Mouse (Mus musculus): ENCODE results near the gene Ripk3.
A peak's percentile ranks its signal among the peaks of the same experiment; 100 is the strongest.

Ripk3 gene

DNA sequence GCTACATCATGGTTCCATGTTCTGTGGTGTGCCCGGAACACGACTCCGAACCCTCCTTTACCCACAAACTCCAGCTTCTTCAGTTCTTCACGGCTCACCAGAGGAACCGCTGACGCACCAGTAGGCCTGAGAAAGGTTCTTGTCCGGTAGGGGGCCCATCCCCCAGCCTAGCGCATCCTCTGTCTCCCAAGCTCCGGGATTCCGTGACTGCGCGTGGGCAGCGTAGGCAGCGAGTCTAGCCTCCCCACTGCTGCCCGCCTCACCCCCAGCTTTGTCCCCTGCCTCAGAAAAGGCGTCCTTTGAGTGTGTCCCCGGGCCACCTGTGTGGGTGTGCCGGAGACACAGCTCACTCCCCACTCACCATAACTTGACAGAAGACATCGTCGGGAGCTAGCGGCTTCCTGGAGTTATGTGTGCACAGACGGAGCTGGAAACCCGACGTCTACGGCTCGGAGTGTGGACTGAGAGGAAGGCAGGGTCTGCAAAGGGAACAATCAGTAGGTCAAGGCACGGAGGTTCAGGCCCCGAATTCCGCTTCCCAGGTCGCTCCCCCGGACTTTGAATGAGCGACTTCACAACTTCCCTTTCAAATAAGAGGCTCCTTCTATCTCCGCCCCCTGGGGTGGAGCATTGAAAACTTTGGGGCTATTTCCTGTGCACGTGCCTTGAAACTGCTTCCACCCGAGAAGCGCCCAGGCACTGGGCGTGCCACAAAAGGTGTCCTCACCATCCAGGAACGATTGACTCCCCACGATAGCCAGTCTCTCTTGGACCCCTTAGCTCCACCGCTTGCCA, at the start of gene Ripk3:
Gene Ripk3 (minus strand): TSS at position 610 of the 795 bp plus-strand sequence.
- DNase-seq = peak; percentile 74

- no peak for DNase-seq
These were observed 49.6 kb upstream of the Ripk3 start for GRCm38 (mm10) chr14:55838312-55838711.

- DNase-seq = no peak
These were observed 46.3 kb upstream of the Ripk3 start for GRCm38 (mm10) chr14:55834808-55835533.

DNA sequence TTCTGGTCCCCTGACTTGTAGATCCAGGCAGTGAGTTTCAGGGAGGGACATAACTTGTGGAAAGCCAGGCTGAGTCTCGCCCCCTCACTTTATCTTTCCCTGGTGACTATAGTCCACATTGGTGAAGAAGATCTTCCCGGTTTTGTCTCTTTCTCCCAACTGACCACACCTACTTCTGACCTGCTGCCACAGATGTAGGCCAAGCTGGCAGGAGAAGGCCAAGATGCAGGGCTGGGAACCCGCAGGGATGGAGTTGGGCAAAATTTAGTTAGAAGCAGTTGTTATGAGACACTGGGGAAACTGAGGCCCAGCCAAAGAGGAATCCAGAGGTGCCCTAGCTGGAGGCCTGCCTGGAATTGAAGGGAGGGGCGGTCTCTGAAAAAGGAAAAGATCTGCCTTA, 44.5 kb upstream of the Ripk3 start:
- no peak for DNase-seq

GRCm38 (mm10) chr14:55830331-55830730, 41.7 kb upstream of the Ripk3 start:
- no peak for DNase-seq

DNA sequence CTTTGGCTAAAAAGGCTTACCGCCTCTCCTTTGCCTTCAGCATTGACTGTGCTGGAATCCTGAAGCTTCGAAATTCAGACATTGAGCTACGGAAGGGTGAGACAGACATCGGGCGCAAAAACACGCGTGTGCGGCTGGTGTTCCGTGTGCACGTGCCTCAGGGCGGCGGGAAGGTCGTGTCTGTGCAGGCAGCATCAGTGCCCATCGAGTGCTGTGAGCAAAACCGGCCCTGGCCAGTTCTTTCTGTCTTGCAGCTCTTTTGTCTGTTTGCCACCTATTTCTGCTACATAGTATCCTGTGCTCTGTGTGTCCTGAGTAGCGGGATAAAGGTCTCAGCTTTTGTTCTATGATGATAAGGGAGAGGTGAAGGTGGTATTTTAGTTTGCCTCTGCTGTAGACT, 41.2 kb upstream of the Ripk3 start:
- DNase-seq = no peak

- no peak for DNase-seq
These were observed 40.1 kb upstream of the Ripk3 start for GRCm38 (mm10) chr14:55828716-55829263.

DNA sequence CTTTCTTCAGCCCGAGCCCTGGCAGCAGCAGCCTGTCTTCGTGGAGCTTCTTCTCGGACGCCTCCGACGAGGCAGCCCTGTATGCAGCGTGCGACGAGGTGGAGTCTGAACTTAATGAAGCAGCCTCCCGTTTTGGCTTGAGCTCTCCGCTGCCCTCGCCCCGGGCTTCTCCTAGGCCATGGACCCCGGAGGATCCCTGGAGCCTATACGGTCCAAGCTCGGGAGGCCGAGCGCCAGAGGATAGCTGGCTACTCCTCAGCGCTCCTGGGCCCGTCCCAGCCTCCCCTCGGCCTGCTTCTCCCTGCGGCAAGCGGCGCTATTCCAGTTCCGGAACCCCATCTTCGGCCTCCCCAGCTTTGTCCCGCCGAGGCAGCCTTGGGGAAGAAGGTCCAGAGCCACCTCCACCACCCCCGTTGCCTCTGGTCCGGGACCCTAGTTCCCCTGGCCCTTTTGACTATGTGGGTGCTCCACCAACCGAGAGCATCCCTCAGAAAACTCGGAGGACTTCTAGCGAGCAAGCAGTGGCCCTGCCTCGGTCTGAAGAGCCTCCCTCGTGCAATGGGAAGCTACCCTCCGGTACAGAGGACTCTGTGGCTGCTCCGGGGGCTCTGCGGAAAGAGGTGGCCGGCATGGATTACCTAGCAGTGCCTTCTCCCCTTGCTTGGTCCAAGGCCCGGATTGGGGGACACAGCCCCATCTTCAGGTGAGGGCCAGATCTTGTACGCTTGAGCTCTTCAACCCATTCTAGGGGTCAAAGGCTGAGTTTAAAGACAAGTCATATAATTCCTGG, 38.1 kb upstream of the Ripk3 start:
- no peak for DNase-seq

DNA sequence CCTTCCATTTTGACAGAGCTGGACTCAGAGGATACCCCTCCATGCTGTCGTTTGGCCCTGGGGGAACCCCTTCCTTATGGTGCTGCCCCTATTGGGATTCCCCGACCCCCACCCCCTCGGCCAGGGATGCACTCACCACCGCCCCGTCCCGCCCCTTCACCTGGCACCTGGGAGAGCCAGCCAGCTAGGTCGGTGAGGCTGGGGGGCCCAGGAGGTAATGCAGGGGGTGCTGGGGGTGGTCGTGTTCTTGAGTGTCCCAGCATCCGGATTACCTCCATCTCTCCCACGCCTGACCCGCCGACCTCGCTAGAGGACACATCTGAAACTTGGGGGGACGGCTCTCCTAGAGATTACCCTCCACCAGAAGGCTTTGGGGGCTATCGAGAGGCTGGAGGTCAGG, 37.5 kb upstream of the Ripk3 start:
- DNase-seq = no peak

- DNase-seq = peak; percentile 34
These were observed 36.8 kb upstream of the Ripk3 start for GRCm38 (mm10) chr14:55825216-55826051.

- DNase-seq = peak; percentile 59
These were observed 36.0 kb upstream of the Ripk3 start for GRCm38 (mm10) chr14:55824481-55825215.

DNA sequence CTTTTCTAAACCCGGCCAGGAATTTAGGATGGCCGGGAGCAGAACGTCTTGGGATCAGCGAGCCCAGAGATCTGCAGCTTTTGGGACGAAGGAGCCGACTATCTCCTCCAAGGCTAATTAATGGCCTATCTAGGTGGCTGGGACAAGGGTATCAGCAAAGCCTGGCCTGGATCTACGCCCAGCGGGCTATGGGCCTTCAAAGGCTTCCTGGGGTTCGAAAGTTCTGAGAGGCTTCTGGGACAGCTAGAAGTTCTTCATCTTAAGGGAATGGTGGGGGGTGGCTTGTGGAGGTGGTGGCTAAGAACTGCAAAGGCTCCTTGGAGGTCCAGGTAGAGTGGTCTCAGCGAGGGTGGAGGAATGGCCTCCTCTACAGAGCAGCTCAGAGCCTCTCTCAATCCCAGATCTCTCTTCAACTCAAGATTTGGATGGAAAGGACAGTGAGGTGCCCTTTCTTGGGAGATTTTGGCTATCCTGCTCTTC, 35.4 kb upstream of the Ripk3 start:
- DNase-seq = no peak

GRCm38 (mm10) chr14:55822991-55823762, 34.5 kb upstream of the Ripk3 start, which contains the start of gene Nfatc4:
TSS of gene Nfatc4 (plus strand) at chr14:55823144.
- DNase-seq = peak; percentile 76

- DNase-seq = peak; percentile 78
These were observed 33.8 kb upstream of the Ripk3 start for GRCm38 (mm10) chr14:55822435-55822990.

DNA sequence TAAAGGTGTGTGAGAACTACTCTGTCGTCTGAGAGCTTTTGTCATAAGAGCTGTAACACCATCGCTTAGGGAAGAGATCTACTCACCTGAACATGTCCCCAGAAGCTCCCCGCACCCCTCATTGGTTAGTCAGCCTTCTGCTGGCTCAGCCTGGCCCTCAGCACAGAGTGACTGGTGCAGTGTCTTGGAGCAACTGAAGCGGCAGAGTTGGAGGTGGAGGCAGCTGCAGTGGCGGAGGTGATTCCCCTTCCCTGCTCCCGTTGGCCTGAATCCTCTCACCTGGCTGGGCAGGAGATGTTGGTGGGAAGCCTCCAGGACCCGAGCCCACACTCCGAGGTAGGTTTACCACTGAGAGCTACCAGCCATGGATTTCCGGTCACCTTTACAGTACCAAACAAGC, 31.9 kb upstream of the Ripk3 start:
- DNase-seq = no peak

DNA sequence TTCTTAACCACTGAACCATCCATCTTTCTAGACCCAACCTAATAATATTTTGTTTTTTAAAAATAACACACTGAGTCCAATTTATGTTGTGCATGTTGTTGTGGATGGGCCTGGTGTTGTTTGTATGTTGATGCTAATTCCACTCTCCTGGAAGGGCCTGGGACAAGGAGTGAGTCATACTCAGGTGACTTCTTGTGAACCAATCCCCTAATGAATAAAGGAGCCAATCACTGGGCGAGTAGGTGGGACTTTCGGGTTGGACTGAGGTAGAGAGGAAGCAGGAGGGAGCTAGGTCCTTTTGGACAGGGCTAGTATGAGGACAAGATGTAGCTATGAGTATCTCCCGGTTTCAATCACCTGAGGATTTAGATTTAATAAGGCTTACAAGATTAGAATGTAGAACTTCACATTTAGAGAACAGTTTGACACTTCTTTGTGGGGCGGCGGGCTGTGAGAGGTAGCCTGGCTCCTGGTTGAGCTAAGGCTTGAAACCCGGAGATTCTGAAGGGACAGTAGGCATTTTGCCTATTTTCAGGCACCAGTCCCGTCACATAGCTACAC, 31.3 kb upstream of the Ripk3 start:
- no peak for DNase-seq

DNA sequence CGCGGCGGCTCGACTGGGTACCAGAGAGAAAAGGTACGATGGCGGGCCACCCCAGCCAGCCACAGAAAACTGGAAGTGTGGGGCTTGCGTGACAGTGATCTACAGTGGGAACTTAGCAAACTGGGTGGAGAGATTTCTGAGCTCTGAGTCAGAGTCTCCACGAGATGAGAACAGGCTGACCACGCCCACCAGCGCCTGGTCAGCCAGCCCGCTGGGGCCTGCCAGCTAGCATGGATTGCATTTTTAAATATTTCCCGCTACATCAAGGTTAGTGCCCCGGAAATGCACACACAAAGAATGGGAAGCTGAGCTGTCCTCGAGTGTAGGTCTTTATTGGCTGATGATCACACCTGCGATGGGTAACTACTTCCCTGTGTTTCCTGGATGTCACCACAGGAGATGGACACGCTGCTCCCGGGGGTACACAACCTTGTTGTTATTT, 26.7 kb upstream of the Ripk3 start:
- peak; percentile 37 for DNase-seq

DNA sequence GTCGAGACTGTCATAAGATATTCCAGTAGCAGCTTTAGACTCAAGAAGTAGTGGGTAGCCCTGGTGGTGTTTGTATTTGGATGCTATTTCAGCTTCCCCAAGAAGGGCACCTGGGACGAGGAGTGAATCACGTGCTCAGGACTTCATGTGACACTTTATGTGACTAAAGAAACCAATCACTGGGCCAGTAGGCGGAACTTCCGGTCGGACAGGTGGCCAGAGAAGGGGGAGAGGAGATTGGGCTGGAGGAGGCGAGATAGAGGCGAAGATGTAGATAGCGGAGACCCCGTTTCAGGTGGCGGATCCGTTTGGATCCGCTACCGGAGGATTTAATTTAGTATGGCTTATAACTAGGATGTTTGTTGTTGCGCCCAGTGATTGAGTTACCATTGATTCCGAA, 26.2 kb upstream of the Ripk3 start:
- peak; percentile 47 for DNase-seq

- DNase-seq = peak; percentile 23
These were observed 6.9 kb upstream of the Ripk3 start for GRCm38 (mm10) chr14:55795380-55796163.
